Mouse (Mus musculus) stomach, embryonic 16.5 days (tissue): ENCODE measurements around the gene Dctn5. TPM values are rescaled to one million over a fixed set of nuclear protein-coding genes. Genes with fewer than 3 reads are reported as not detected.

Experiments used
- ATAC-seq: fragments of 200-750 bp; cut with Nextera tagmentation; 2 replicates; pipeline ENCODE4 v1.8.0; 2017; ENCODE audit warnings: moderate number of reproducible peaks, moderate TSS enrichment; ENCODE audit not compliant: insufficient read depth, low FRiP score
- H3K27ac ChIP-seq: fragments of 300-500 bp; sonication (generic); 2 replicates; pipeline ENCODE4 v1.5.1; 2014; ENCODE audit warnings: low read length
- H3K27me3 ChIP-seq: fragments of 300-500 bp; sonication (generic); 2 replicates; pipeline ENCODE4 v1.6.1; 2014; ENCODE audit warnings: low read length, control low read depth, mixed read lengths; ENCODE audit not compliant: control insufficient read depth, insufficient read depth
- H3K36me3 ChIP-seq: fragments of 300-500 bp; sonication (generic); 2 replicates; pipeline ENCODE4 v1.6.1; 2014; ENCODE audit warnings: low read length; ENCODE audit not compliant: control insufficient read depth, insufficient read depth
- H3K4me1 ChIP-seq: fragments of 300-500 bp; sonication (generic); 2 replicates; pipeline ENCODE4 v1.6.1; 2014; ENCODE audit warnings: low read length, control low read depth, mixed read lengths; ENCODE audit not compliant: control insufficient read depth, insufficient read depth
- H3K4me2 ChIP-seq: fragments of 300-500 bp; sonication (generic); 2 replicates; pipeline ENCODE4 v1.6.1; 2014; ENCODE audit warnings: low read depth, low read length, mixed read lengths
- H3K4me3 ChIP-seq: fragments of 300-500 bp; sonication (generic); replicated peaks from 2 replicates; pipeline ENCODE4 v1.5.1; 2014; ENCODE audit warnings: mild to moderate bottlenecking, low read length
- H3K9ac ChIP-seq: fragments of 300-500 bp; sonication (generic); 2 replicates; pipeline ENCODE4 v1.6.1; 2014; ENCODE audit warnings: low read length
- H3K9me3 ChIP-seq: fragments of 300-500 bp; sonication (generic); replicated peaks from 2 replicates; pipeline ENCODE4 v1.6.1; 2016; ENCODE audit warnings: low read length, control low read depth; ENCODE audit not compliant: control insufficient read depth
- WGBS: fragments of 180-500 bp; shearing (Covaris S2); extraction: QIAGEN DNeasy Blood & Tissue Kit; methylation state at CpG from one replicate; pipeline ENCODE4 v1.1.7; 2014; 5-methylcytosine and 5-hydroxymethylcytosine counted together
- polyA plus RNA-seq: library from polyadenylated mRNA; unstranded; fragments of >200 nt; fragmentation: Nextera tagmentation; extraction: Ambion mirVana; gene quantifications from 2 replicates; pipeline ENCODE4 v1.2.1, GENCODE M21; 2015

Gene Dctn5
- polyA plus RNA-seq, 1 experiment from 2014 or later = 112 TPM

DNA sequence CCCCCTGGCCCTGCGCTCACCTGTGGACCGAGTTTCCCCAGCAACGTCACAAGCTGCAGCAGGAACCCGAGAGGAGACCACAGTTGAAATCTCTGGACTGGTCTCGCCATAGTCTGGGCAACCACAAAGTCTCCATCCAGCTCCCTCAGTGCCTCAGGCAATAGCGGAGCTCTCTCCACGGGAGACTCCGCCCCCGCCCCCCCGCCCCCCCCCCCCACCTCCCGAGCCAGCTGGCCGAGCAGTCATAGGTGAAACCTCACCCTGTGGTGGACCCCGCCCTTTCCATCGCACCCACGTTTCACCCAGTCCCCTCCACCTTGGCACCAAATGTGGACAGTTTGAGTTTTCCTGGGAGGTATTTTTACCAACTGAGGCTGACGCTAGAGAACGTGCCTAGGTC, 53.2 kb downstream of the Dctn5 start, which contains the start of gene Ern2:
TSS of gene Ern2 (minus strand) at position 165 of the 400 bp plus-strand sequence.
- Histone ChIP-seq H3K9ac (peak within 1 kb of the TSS; percentile 67), H3K4me3 (peak within 1 kb of the TSS; percentile 41)
- ATAC-seq = peak; percentile 59; the same call in 1 of the 2 replicates

DNA sequence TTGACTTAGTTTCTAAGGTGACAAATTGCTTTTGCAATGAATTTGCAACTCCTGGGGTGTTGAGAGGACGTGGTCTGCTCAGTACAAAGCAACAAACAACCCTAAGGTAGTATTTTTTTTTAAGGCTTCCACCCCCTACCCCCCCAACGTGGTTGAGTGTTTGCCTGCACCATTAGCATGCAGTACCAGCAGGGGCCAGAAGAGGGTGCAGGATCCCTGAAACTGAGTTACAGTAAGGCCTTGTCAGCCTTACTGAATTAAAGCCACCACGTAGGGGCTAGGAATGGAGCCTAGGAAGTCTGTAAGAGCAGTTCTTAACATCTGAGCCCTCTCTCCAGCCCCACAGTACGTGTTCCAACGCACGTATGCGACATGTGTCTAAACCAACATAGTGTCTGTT, 56.6 kb downstream of the Dctn5 start:
- Histone ChIP-seq H3K4me1 (no peaks in the 10 kb centered on the region), H3K9ac (no peak overlapping the region), H3K36me3 (no peaks in the 10 kb centered on the region), H3K4me2 (no peak overlapping the region), H3K27ac (no peak overlapping the region), H3K4me3 (no peak overlapping the region), H3K27me3 (no peaks in the 10 kb centered on the region), H3K9me3 (no peaks in the 10 kb centered on the region)
- WGBS = 29% methylated on average over 7 of the region's 7 CpGs
- ATAC-seq = no peak

More for the DNA sequence above, 53.2 kb downstream of the Dctn5 start, which contains the start of gene Ern2:
- Histone ChIP-seq H3K4me2 (peak within 1 kb of the TSS; percentile 39), H3K27me3 (no peaks in the 10 kb centered on the region), H3K4me1 (no peaks in the 10 kb centered on the region), H3K9me3 (no peaks in the 10 kb centered on the region), H3K27ac (peak within 1 kb of the TSS; percentile 59), H3K36me3 (no peaks in the 10 kb centered on the region)
- WGBS = 13% methylated on average over 17 of the region's 17 CpGs

DNA sequence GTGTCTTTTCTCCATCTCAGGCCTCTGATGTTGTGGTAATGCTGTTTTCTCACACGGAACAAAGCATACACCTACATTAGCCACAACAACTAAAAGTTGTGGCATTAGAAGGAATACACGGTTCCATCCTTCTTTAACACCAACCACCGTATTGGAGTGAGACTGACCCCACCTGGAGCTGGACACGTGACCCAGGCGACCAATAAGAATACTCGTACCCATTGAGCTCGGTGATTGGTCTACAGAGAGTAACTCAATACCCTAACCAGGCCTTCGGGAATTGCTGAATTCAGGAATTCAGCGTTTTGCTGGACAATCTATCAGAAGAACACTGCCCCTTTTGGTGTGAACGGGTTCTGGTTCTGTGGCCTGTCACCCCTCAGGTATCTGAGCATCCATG, 58.3 kb downstream of the Dctn5 start:
- 61% methylated on average over 10 of the region's 10 CpGs for WGBS

DNA sequence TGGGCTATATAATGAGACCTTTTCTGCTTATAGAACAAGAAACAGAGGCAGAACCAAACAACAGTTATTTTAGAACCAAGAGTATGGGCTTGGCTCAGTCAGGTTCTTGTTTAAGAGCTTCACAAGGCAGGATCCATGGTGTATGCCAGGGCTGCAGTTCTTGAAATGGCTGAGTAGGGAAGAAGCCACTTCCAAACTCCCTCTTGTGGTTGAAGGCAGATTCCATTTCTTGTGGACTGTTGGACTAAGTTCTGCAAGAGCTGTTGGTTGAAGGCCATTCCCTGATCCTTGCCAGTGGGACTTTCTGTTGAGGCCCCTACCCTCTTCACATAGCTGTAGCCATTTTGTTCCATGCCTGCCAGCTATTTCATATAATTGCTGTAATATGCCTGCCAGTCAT, 61.1 kb downstream of the Dctn5 start:
- no peaks in the 10 kb centered on the region for H3K4me1 ChIP-seq
- no peaks in the 10 kb centered on the region for H3K9me3 ChIP-seq
- H3K4me3 ChIP-seq = no peak overlapping the region
- H3K9ac ChIP-seq = no peak overlapping the region
- no peaks in the 10 kb centered on the region for H3K36me3 ChIP-seq
- no peak overlapping the region for H3K27ac ChIP-seq
- H3K4me2 ChIP-seq = no peak overlapping the region
- H3K27me3 ChIP-seq = no peaks in the 10 kb centered on the region
- ATAC-seq = no peak

More for the DNA sequence above, 58.3 kb downstream of the Dctn5 start:
- no peak for ATAC-seq
- H3K27me3 ChIP-seq = no peaks in the 10 kb centered on the region
- no peak overlapping the region for H3K27ac ChIP-seq
- no peaks in the 10 kb centered on the region for H3K4me1 ChIP-seq
- H3K9me3 ChIP-seq = no peaks in the 10 kb centered on the region
- H3K9ac ChIP-seq = no peak overlapping the region
- H3K4me2 ChIP-seq = no peak overlapping the region
- H3K36me3 ChIP-seq = no peaks in the 10 kb centered on the region
- H3K4me3 ChIP-seq = no peak overlapping the region

DNA sequence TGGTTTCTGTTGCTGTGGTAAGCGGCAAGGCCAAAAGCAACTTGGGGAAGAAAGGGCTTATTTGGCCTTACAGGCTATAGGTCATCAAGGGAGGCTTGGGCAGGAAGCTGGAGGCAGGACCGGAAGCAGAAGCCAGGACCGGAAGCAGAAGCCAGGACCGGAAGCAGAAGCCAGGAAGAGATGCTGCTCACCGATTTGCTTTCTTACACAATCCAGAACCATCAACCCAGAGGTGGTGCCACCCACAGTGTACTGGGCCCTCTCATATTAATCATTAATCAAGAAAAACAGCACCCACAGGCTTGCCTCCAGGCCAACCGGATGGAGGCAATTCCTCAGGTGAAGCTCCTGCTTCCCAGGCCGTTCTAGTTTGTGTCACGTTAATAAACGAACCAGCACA, 63.9 kb downstream of the Dctn5 start:
- Histone ChIP-seq H3K9ac (no peak overlapping the region), H3K27ac (no peak overlapping the region), H3K4me1 (no peaks in the 10 kb centered on the region), H3K36me3 (no peaks in the 10 kb centered on the region), H3K4me3 (no peak overlapping the region), H3K9me3 (no peaks in the 10 kb centered on the region), H3K27me3 (no peaks in the 10 kb centered on the region), H3K4me2 (no peak overlapping the region)
- WGBS = 72% methylated on average over 9 of the region's 9 CpGs
- ATAC-seq = no peak

DNA sequence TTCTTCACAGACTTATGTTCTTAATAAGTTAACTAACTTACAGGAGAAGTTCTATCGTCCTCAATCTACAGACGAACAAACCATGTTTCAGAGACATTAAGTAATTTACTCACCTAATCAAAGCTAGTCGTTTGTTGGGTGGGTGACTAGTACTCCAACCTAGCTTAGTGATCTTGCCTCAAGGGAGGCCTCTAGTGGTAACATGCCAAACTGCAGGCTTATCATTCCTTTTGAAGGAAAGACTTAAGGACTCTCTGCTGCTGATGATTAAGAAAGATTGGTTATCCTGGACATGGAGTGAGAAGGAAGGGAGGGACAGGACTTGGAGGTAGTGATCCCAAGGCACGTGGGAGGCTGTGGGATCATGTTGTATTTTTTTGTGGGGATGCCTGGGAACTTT, 64.5 kb downstream of the Dctn5 start:
- H3K4me1 ChIP-seq = no peaks in the 10 kb centered on the region
- no peak for ATAC-seq
- no peak overlapping the region for H3K9ac ChIP-seq
- no peak overlapping the region for H3K4me3 ChIP-seq
- H3K36me3 ChIP-seq = no peaks in the 10 kb centered on the region
- H3K27ac ChIP-seq = no peak overlapping the region
- H3K9me3 ChIP-seq = no peaks in the 10 kb centered on the region
- no peaks in the 10 kb centered on the region for H3K27me3 ChIP-seq
- H3K4me2 ChIP-seq = no peak overlapping the region
- 36% methylated on average over 4 of the region's 4 CpGs for WGBS

Other genes with a start within 250 kb of the Dctn5 start
- gene Cog7, start 151.3 kb upstream of the Dctn5 start, polyA plus RNA-seq = 24.6 and 25.2 TPM in 2 replicates
- 72.0 and 83.5 TPM in 2 replicates for gene Gga2, start 111.8 kb upstream of the Dctn5 start, polyA plus RNA-seq
- gene Ubfd1, start 65.9 kb upstream of the Dctn5 start, polyA plus RNA-seq = 38.7 and 41.0 TPM in 2 replicates
- gene Ears2, start 65.8 kb upstream of the Dctn5 start, polyA plus RNA-seq = 15.7 and 15.9 TPM in 2 replicates
- gene Ndufab1, start 31.2 kb upstream of the Dctn5 start, polyA plus RNA-seq = 620 and 676 TPM in 2 replicates
- gene Palb2, start 56 bp upstream of the Dctn5 start, polyA plus RNA-seq = 11.8 and 16.2 TPM in 2 replicates
- gene Plk1, start 26.4 kb downstream of the Dctn5 start, polyA plus RNA-seq = 100 and 103 TPM in 2 replicates
- gene Ern2, start 53.2 kb downstream of the Dctn5 start, polyA plus RNA-seq = 28.5 and 39.9 TPM in 2 replicates
- gene Chp2, start 86.5 kb downstream of the Dctn5 start, polyA plus RNA-seq = 1.7 and 2.0 TPM in 2 replicates
- 12.0 and 12.7 TPM in 2 replicates for gene Prkcb, start 155.7 kb downstream of the Dctn5 start, polyA plus RNA-seq